Mouse (Mus musculus): ENCODE measurements at regions not wholly inside any gene's neighbourhood (a gene's known extent, or its start where the extent isn't known, plus 50 kb on each side); places are given as distances from the start of the nearest gene placed in this dataset.

DNA sequence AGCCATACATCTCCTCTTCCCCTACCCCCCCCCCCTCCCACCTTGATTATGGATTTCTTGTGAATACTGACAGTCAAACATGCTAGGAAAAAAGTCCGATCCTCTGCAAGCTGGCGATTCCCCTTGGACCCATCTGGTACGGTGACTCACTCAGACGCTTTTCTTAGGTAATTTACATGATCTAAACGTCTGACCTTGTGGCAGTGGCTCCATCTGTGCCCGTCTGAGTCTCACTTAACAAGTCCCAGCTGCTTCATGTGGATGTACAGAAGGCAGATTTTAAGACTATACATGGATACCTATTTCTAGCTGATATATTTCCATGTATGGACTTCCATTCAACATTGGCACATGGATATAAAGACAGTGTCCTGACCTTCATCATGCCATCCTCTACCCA, 481.0 kb downstream of the Lipi start:
- no peak for DNase-seq (ENCODE audit: low spot score in 2 of 2)

DNA sequence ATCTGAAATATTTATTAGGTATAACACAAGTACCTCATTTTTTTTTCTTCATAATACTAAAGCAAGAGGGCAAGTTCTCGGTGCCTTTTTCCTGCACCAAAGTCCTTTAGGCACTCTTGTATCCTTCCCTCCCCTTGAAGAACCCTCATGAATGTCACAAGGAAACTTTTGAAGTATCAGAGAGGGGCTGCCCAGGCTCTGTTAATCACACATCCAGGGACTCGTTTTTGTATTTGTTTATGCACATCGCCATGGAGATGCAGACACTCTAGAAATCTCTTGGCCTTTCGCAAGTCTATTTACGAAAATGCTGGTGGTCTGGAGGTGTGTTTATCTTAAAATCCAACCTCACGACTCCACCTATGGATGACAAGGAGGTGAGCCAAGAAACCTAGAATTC, 492.7 kb downstream of the Lipi start:
- DNase-seq (ENCODE audit: low spot score in 2 of 2): no peak

DNA sequence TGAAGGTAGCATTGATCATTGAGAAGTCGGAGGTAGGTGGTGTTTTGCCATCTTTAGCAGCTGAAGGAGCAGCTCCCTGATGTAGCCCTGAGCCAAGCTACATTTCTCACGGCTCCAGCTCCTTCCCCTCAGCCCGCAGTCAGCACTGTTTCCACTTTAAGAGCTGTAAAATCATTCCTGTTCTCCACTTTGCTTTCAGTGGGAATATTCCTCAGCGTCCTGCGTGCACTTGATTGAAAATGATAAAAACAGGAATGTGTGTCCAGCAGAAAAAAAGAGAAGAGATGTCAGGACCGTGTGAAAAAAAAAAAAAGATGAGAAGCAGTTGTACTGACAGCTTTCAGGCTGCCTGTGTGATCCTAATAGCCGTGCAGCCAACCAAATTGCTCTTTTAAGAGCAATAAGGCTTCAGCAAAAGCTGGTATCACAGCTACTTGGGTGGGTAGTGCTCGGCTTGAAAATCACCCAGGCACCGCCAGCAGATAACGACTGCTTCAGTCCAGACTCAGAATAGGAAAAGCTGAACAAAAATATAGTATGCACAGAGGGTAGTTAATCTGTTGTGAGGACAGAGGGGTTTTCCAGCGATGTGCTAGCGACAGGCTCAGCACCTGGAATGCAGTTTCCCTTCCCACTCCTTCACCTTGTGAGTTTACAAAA, 493.3 kb downstream of the Lipi start:
- peak in 1 of 2 experiments; percentile 15 for DNase-seq (ENCODE audit: low spot score in 2 of 2)

DNA sequence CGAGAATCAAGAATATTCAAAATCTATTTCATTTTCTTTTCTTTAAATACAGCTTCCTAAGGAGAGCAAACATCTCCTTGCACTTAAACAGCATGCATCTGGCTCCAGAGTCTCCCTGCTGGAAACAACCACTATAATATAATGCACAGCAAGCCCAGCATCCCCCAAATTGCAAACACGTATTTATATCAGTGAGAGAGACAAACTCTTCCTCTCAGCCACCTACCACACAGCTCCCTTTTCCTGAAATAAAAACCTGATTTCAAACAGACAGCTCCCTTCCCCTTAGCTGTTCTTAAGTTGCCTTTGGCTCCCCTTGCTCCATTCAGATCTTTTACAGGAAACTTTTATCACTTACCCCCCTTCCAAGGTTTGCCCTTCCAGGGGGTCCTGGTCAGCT, 493.9 kb downstream of the Lipi start:
- DNase-seq (ENCODE audit: low spot score in 2 of 2): no peak

DNA sequence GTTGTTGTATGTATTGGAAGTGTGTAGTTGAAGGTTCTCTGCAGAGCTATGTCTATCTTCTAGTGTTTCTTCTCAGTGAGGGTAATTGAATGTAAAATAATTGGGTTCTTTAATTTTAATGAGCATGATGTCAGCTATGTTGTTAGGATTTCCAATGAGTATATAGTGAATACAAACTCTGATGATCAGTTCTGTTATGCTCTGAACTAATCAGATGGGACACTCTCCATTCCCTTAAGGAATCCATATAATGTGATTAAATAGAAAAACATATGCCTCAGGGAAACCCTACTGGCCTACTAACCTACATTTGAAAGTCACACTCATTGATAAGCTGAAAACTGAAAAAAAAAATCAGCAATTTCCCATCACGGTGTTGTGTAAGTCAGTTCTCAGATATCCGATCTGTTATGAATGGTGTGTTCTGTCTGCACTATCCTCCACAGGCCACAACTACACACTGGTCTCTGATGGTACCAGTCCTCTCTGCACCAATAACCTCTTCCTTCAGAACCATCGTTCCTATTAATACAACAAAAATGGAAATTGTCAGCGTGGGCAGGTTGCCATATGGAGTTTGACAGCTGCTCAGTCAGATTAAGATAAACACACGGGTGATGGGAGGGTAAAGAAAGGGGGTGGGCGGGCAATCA, 496.4 kb downstream of the Lipi start:
- peak in 1 of 2 experiments; percentile 58 for DNase-seq (ENCODE audit: low spot score in 2 of 2)

DNA sequence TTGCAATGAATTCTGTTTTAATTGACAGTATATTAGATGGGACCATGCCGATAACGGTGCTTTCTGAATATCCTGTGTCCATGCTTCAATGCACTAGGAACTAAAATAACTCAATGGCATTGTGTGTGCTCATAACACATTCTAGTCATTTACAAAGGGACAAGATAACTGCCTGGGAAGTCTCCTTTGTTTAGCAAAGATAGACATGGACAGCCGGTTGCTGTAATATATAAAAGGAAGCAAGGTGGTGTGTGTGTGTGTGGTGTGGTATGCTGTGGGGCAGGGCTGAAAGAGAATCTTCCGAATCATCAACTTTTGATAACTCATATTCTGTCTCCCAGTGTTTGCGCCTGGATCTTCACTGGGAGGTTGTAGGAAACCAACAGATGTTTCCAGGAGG, 497.2 kb downstream of the Lipi start:
- DNase-seq (ENCODE audit: low spot score in 2 of 2): no peak

DNA sequence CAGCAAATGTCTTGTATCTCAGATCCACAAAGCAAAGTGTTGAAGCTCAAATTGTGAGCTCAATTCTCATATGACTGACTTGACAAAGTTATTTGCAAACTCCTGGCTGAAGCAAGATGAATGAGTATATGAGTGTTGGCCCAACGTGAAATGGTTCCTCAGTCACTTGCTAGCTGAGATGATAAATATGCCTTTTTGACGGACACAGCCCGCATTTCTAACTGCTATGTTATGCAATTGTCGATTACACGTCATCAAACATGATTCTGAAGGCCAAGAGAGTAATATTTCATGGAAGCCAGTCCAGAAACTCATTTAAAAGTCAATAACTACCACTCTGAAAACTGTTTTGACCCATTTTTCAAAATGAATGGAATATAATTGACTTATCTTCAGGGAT, 520.6 kb downstream of the Lipi start:
- no peak for DNase-seq (ENCODE audit: low spot score in 2 of 2)

DNA sequence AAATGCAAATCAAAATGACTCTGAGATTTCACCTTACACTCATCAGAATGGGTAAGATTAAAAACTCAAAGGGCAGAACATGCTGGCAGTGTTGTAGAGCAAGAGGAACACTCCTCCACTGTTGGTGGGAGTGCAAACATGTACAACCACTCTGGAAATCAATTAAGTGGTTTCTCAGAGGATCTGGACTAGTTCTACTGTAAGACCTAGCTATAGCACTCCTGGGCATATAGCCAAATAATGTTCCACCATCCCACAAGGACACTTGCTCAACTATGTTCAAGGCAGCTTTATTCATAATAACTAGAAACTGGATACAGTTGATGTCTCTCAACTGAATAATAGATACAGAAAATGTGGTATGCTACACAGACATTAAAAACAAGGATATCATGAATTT, 532.9 kb downstream of the Lipi start:
- DNase-seq (ENCODE audit: low spot score in 2 of 2): no peak

DNA sequence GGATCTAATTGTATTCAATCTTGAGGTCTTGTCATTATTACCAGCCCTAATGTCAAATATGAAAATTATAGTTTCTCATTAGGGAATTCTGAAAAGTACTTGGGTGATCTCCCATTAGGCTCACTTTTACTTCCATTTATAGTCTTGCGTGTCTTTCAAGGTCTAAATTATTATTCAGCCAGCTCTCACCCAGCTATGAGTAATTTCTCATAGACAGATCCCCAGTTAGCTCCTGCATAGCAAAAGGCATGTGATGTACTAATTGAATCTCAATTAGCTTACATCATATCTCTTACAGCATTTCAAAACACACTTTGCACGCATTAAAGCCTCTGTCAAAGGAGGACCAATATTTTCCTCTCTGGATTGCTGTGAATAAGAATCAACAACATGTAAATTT, 539.9 kb downstream of the Lipi start:
- DNase-seq (ENCODE audit: low spot score in 2 of 2): no peak

All from layer of hippocampus, postnatal 14 days (tissue).